ENCODE assay signal across 27 mouse cellular contexts in genomic region chr4:125656031-125656430, GRCm38 (mm10).
DNase-seq lines count a peak whose midpoint lies in the region; ATAC-seq lines count a peak whose summit lies in the region.
"Had no signal": no experiment of that assay in that cellular context is flagged by ENCODE, and none has a peak within 500 bp of the region (broad histone marks: within the 10 kb centered on the region; RNA-seq: fewer than 3 reads in every experiment).

No protein-coding gene starts in this region.

- H3K4me2 ChIP-seq in hindbrain, embryonic 12.5 days (replicated peaks): no peak overlapping the region
- H3K4me2 ChIP-seq in midbrain, embryonic 14.5 days (ENCODE audit: low read length): no peak overlapping the region
- H3K4me2 ChIP-seq in midbrain, embryonic 16.5 days (ENCODE audit: low read length): no peak overlapping the region
- no peak overlapping the region for H3K4me2 ChIP-seq in hindbrain, embryonic 16.5 days (ENCODE audit: low read length)
- H3K4me2 ChIP-seq: embryonic facial prominence, embryonic 13.5 days; embryonic facial prominence, embryonic 15.5 days; forebrain, embryonic 12.5 days had no signal

- peaks cover 19% of the 10 kb centered on the region for H3K4me1 ChIP-seq in hindbrain, embryonic 12.5 days
- peaks cover 23% of the 10 kb centered on the region for H3K4me1 ChIP-seq in hindbrain, embryonic 10.5 days (replicated peaks)
- peaks cover 16% of the 10 kb centered on the region for H3K4me1 ChIP-seq in midbrain, embryonic 14.5 days (ENCODE audit: control insufficient read depth, insufficient read depth, low read length)
- H3K4me1 ChIP-seq in midbrain, embryonic 16.5 days (ENCODE audit: control insufficient read depth, insufficient read depth, low read length): peaks cover 11% of the 10 kb centered on the region
- H3K4me1 ChIP-seq in hindbrain, embryonic 16.5 days (ENCODE audit: control insufficient read depth, insufficient read depth, low read depth, low read length): peaks cover 9% of the 10 kb centered on the region

- peak; percentile 54; the same call in 1 of the 2 replicates for ATAC-seq in hindbrain, embryonic 12.5 days (ENCODE audit: low FRiP score)
- no peak for ATAC-seq in midbrain, embryonic 14.5 days (ENCODE audit: low FRiP score, low TSS enrichment)
- no peak for ATAC-seq in midbrain, embryonic 16.5 days
- 0 out of 2 replicates have a peak, but pooled peaks have one; percentile 43 for ATAC-seq in hindbrain, embryonic 16.5 days
- ATAC-seq: activated CD4-positive, CD25-positive, alpha-beta regulatory T cell, adult 4 months; CD4-positive, CD25-positive, alpha-beta regulatory T cell, adult 4 months; forebrain, embryonic 14.5 days; forebrain, embryonic 16.5 days; Patski had no signal

- H3K36me3 ChIP-seq in hindbrain, embryonic 12.5 days: no peaks in the 10 kb centered on the region
- H3K36me3 ChIP-seq in hindbrain, embryonic 10.5 days: peaks cover 5% of the 10 kb centered on the region; the same call in 1 of the 2 replicates
- no peaks in the 10 kb centered on the region for H3K36me3 ChIP-seq in midbrain, embryonic 14.5 days (ENCODE audit: control insufficient read depth, insufficient read depth, low read length)
- no peaks in the 10 kb centered on the region; the same call in 1 of the 2 replicates for H3K36me3 ChIP-seq in midbrain, embryonic 16.5 days (ENCODE audit: control insufficient read depth, insufficient read depth, low read length)
- no peaks in the 10 kb centered on the region for H3K36me3 ChIP-seq in hindbrain, embryonic 16.5 days (ENCODE audit: control insufficient read depth, insufficient read depth, low read length)
- H3K36me3 ChIP-seq: embryonic facial prominence, embryonic 13.5 days; embryonic facial prominence, embryonic 15.5 days; forebrain, embryonic 10.5 days; forebrain, embryonic 12.5 days; G1E had no signal

- no peak overlapping the region for H3K9ac ChIP-seq in hindbrain, embryonic 12.5 days
- no peak overlapping the region for H3K9ac ChIP-seq in midbrain, embryonic 14.5 days (replicated peaks; ENCODE audit: low read length)
- H3K9ac ChIP-seq in midbrain, embryonic 16.5 days (ENCODE audit: low read depth, low read length): no peak overlapping the region
- H3K9ac ChIP-seq in hindbrain, embryonic 16.5 days (ENCODE audit: low read depth, low read length): no peak overlapping the region
- H3K9ac ChIP-seq: embryonic facial prominence, embryonic 13.5 days; embryonic facial prominence, embryonic 15.5 days; forebrain, embryonic 12.5 days had no signal

- 73% methylated on average over 19 of the region's 19 CpGs for WGBS in hindbrain, embryonic 12.5 days
- 92% methylated on average over 19 of the region's 19 CpGs for WGBS in hindbrain, embryonic 10.5 days
- WGBS in midbrain, embryonic 14.5 days: 48% methylated on average over 19 of the region's 19 CpGs
- WGBS in midbrain, embryonic 16.5 days: 57% methylated on average over 19 of the region's 19 CpGs
- whole genome bisulfite sequencing in hindbrain, embryonic 16.5 days: 57% methylated on average over 19 of the region's 19 CpGs

- H3K4me3 ChIP-seq in hindbrain, embryonic 12.5 days: no peak overlapping the region
- no peak overlapping the region for H3K4me3 ChIP-seq in hindbrain, embryonic 10.5 days
- H3K4me3 ChIP-seq in midbrain, embryonic 14.5 days (replicated peaks; ENCODE audit: low read depth, low read length): no peak overlapping the region
- H3K4me3 ChIP-seq in midbrain, embryonic 16.5 days (ENCODE audit: low read depth, low read length): no peak overlapping the region
- H3K4me3 ChIP-seq in hindbrain, embryonic 16.5 days (ENCODE audit: low read length): no peak overlapping the region
- H3K4me3 ChIP-seq: embryonic facial prominence, embryonic 13.5 days; embryonic facial prominence, embryonic 15.5 days; erythroblast, embryonic 14.5 days; forebrain, embryonic 10.5 days; forebrain, embryonic 12.5 days had no signal

- 0 out of 2 replicates have a peak, but pooled peaks cover 4% of the 10 kb centered on the region for H3K27me3 ChIP-seq in hindbrain, embryonic 12.5 days
- peaks cover 20% of the 10 kb centered on the region for H3K27me3 ChIP-seq in hindbrain, embryonic 10.5 days (ENCODE audit: insufficient read depth, poor library complexity, severe bottlenecking)
- no peaks in the 10 kb centered on the region for H3K27me3 ChIP-seq in midbrain, embryonic 14.5 days (ENCODE audit: control insufficient read depth, insufficient read depth, low read length)
- no peaks in the 10 kb centered on the region for H3K27me3 ChIP-seq in midbrain, embryonic 16.5 days (ENCODE audit: control insufficient read depth, insufficient read depth, low read depth, low read length)
- H3K27me3 ChIP-seq in hindbrain, embryonic 16.5 days (replicated peaks; ENCODE audit: control insufficient read depth, insufficient read depth, low read length): no peaks in the 10 kb centered on the region
- H3K27me3 ChIP-seq: embryonic facial prominence, embryonic 13.5 days; embryonic facial prominence, embryonic 15.5 days; Patski had no signal

- peak overlapping the region; percentile 30 for H3K27ac ChIP-seq in hindbrain, embryonic 12.5 days
- H3K27ac ChIP-seq in hindbrain, embryonic 10.5 days: no peak overlapping the region
- peak overlapping the region; percentile 37 for H3K27ac ChIP-seq in midbrain, embryonic 14.5 days (replicated peaks; ENCODE audit: low read depth, low read length)
- H3K27ac ChIP-seq in midbrain, embryonic 16.5 days (ENCODE audit: low read length): no peak overlapping the region
- no peak overlapping the region; the same call in 1 of the 2 replicates for H3K27ac ChIP-seq in hindbrain, embryonic 16.5 days (ENCODE audit: low read depth, low read length)
- H3K27ac ChIP-seq: embryonic facial prominence, embryonic 13.5 days; embryonic facial prominence, embryonic 15.5 days; forebrain, embryonic 10.5 days; forebrain, embryonic 12.5 days had no signal

- no peaks in the 10 kb centered on the region for H3K9me3 ChIP-seq in hindbrain, embryonic 12.5 days (replicated peaks)
- H3K9me3 ChIP-seq in hindbrain, embryonic 10.5 days: no peaks in the 10 kb centered on the region
- no peaks in the 10 kb centered on the region for H3K9me3 ChIP-seq in midbrain, embryonic 14.5 days (ENCODE audit: control insufficient read depth, low read length)
- H3K9me3 ChIP-seq in midbrain, embryonic 16.5 days (replicated peaks; ENCODE audit: control insufficient read depth, low read length, poor library complexity, severe bottlenecking): no peaks in the 10 kb centered on the region
- no peaks in the 10 kb centered on the region for H3K9me3 ChIP-seq in hindbrain, embryonic 16.5 days (ENCODE audit: control insufficient read depth, low read length)
- H3K9me3 ChIP-seq: embryonic facial prominence, embryonic 13.5 days; embryonic facial prominence, embryonic 15.5 days; forebrain, embryonic 10.5 days; forebrain, embryonic 12.5 days had no signal

- DNase-seq in hindbrain, embryonic 10.5 days (ENCODE audit: low spot score): no peak
- DNase-seq in midbrain, embryonic 14.5 days: peak; percentile 43
- DNase-seq in cerebellum, postnatal 14 days: no peak
- DNase-seq in adrenal gland, adult 8-10 months: no peak
- DNase-seq: adrenal gland, postnatal 10 days; adrenal gland, postnatal 36 days; B cell, adult 2 months; cerebellum, adult 11-12 months; cerebellum, adult 2 months; cerebellum, adult 9-10 months; cerebellum, postnatal 10 days; cerebellum, postnatal 36 days; embryo, embryonic 11 days had no signal

Comparison
In these comparisons a context has a peak if more than half of its experiments do, and no peak if none do; other contexts are left out.
1. H3K27ac ChIP-seq: peak in hindbrain, embryonic 12.5 days (single experiment) and midbrain, embryonic 14.5 days (single experiment); none in hindbrain, embryonic 10.5 days (single experiment), midbrain, embryonic 16.5 days (single experiment) and hindbrain, embryonic 16.5 days (single experiment).
2. ATAC-seq: peak in hindbrain, embryonic 12.5 days (single experiment) and hindbrain, embryonic 16.5 days (single experiment); none in midbrain, embryonic 14.5 days (single experiment) and midbrain, embryonic 16.5 days (single experiment).